Mouse (Mus musculus): ENCODE measurements around the gene Meaf6. TPM values are rescaled to one million over a fixed set of nuclear protein-coding genes. Genes with fewer than 3 reads are reported as not detected.

The Meaf6 gene
- polyA plus RNA-seq, 1 experiment, result 39.6 TPM

DNA sequence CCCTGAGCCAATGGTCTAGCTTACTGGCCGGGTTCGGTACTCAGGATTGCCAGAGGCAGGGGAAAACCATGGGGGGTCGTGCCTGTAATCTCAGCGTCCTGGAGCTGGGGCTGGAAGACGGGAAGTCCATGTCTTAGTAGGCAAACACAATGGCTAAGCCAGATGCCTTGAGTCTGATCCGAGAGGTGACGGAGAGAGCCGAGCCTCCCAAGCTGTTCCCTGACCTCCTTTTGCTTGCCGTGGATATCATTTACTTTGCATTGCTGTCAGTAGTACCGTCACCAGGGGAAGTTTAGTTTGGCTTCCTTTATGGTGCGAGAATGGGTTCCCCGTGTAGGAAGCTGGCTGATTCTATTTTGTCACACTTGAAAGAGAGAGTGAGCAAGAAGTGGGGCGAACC lies 16.4 kb downstream of the Meaf6 start:
- TF ChIP-seq POLR2A (IDR thresholded peaks at IDR 0.05; ENCODE audit: insufficient read depth, low read length) (no peak), EP300 (IDR thresholded peaks at IDR 0.05; ENCODE audit: insufficient read depth, low read depth, low read length) (no peak), CTCF (IDR thresholded peaks at IDR 0.05; ENCODE audit: low read depth, low read length) (no peak)
- no peaks in the 10 kb centered on the region for H3K4me1 ChIP-seq (ENCODE audit: control insufficient read depth, insufficient read depth, low read length)
- no peak overlapping the region for H3K4me3 ChIP-seq (ENCODE audit: low read depth, low read length)
- H3K9ac ChIP-seq (ENCODE audit: low read depth, poor library complexity, severe bottlenecking), result no peak overlapping the region
- H3K9me3 ChIP-seq (replicated peaks; ENCODE audit: control insufficient read depth, insufficient read depth, low read length, poor library complexity, severe bottlenecking), result no peaks in the 10 kb centered on the region
- no peaks in the 10 kb centered on the region for H3K36me3 ChIP-seq (ENCODE audit: control insufficient read depth, insufficient read depth, low read length, poor library complexity, severe bottlenecking)
- no peak overlapping the region for H3K27ac ChIP-seq (ENCODE audit: insufficient read depth, low read length)
- no peaks in the 10 kb centered on the region for H3K27me3 ChIP-seq (ENCODE audit: control insufficient read depth, insufficient read depth, low read length, poor library complexity, severe bottlenecking)

DNA sequence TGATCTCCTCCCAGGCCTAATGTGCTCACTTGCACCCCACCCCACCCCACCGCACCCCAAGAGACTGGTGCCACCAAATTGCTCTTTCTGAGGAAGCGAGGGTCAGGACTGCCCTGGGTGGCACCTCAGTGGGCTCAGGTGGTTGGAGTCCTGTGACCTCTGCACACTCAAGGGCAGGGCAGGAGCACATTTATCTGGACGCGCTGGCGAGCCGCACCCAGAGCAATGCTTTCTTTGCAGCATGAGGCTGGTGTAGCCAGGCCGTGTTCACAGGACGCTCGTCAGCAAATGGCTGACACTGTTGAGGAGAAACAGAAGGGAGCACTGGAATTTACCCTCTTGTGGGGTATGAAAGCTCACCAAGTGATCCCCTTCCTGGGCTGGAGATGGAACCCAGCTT lies 20.4 kb downstream of the Meaf6 start:
- H3K36me3 ChIP-seq (ENCODE audit: control insufficient read depth, insufficient read depth, low read length, poor library complexity, severe bottlenecking), result no peaks in the 10 kb centered on the region

DNA sequence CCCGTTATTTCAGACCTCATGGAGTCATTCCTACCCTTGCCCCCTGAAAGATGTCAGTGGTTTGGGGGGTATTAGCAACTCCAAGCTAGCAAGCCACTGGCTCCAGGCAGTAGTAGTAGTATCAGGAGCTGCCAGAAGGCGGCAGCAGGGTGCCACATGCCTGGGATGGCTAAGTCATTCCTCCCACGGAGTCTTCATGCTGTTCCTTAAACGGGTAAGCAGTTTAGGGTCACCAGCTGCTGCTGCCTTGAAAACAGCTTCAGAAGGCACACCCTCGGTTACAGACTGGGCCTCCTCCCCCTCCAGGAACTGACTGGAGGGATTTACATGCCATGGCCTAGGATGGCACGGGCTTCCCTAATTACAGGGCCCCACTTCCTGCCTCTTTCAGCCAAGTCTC lies 29.7 kb downstream of the Meaf6 start:
- H3K27me3 ChIP-seq (ENCODE audit: control insufficient read depth, insufficient read depth, low read length, poor library complexity, severe bottlenecking), result no peaks in the 10 kb centered on the region
- no peak overlapping the region for H3K27ac ChIP-seq (ENCODE audit: insufficient read depth, low read length)
- H3K9me3 ChIP-seq (replicated peaks; ENCODE audit: control insufficient read depth, insufficient read depth, low read length, poor library complexity, severe bottlenecking), result no peaks in the 10 kb centered on the region
- peaks cover 1% of the 10 kb centered on the region for H3K36me3 ChIP-seq (ENCODE audit: control insufficient read depth, insufficient read depth, low read length, poor library complexity, severe bottlenecking)
- no peak overlapping the region for H3K9ac ChIP-seq (ENCODE audit: low read depth, poor library complexity, severe bottlenecking)
- H3K4me1 ChIP-seq (ENCODE audit: control insufficient read depth, insufficient read depth, low read length), result peaks cover 3% of the 10 kb centered on the region
- no peak overlapping the region for H3K4me3 ChIP-seq (ENCODE audit: low read depth, low read length)
- TF ChIP-seq POLR2A (IDR thresholded peaks at IDR 0.05; ENCODE audit: insufficient read depth, low read length) (no peak), EP300 (IDR thresholded peaks at IDR 0.05; ENCODE audit: insufficient read depth, low read depth, low read length) (no peak), CTCF (IDR thresholded peaks at IDR 0.05; ENCODE audit: low read depth, low read length) (peak; percentile 82)

More for the DNA sequence above, 20.4 kb downstream of the Meaf6 start:
- no peak overlapping the region for H3K27ac ChIP-seq (ENCODE audit: insufficient read depth, low read length)
- TF ChIP-seq POLR2A (IDR thresholded peaks at IDR 0.05; ENCODE audit: insufficient read depth, low read length) (no peak), EP300 (IDR thresholded peaks at IDR 0.05; ENCODE audit: insufficient read depth, low read depth, low read length) (no peak), CTCF (IDR thresholded peaks at IDR 0.05; ENCODE audit: low read depth, low read length) (no peak)
- H3K4me1 ChIP-seq (ENCODE audit: control insufficient read depth, insufficient read depth, low read length), result no peaks in the 10 kb centered on the region
- H3K27me3 ChIP-seq (ENCODE audit: control insufficient read depth, insufficient read depth, low read length, poor library complexity, severe bottlenecking), result no peaks in the 10 kb centered on the region
- H3K9ac ChIP-seq (ENCODE audit: low read depth, poor library complexity, severe bottlenecking), result no peak overlapping the region
- no peaks in the 10 kb centered on the region for H3K9me3 ChIP-seq (replicated peaks; ENCODE audit: control insufficient read depth, insufficient read depth, low read length, poor library complexity, severe bottlenecking)
- no peak overlapping the region for H3K4me3 ChIP-seq (ENCODE audit: low read depth, low read length)

DNA sequence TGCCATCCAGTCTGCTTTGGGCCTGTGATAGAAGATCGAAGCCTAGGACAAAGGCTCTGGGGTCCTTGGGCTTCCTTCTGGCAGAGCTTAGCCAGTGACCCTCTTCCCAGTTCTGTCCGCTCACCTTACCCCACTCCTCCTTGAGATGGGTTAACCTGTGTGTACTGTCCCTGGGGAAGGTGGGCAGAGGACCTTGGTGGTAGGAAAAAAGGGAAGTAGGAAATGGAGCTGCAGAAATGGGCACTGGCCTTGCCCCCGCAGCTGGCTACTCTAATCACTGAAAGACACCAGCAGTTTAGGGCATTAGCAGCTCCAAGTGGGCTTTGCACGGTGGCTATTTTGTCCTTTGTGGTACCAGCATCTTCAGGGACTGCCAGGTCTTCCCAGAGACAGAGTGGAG lies 30.1 kb downstream of the Meaf6 start:
- H3K9me3 ChIP-seq (replicated peaks; ENCODE audit: control insufficient read depth, insufficient read depth, low read length, poor library complexity, severe bottlenecking), result no peaks in the 10 kb centered on the region
- no peak overlapping the region for H3K4me3 ChIP-seq (ENCODE audit: low read depth, low read length)
- H3K4me1 ChIP-seq (ENCODE audit: control insufficient read depth, insufficient read depth, low read length), result peaks cover 3% of the 10 kb centered on the region
- H3K27ac ChIP-seq (ENCODE audit: insufficient read depth, low read length), result no peak overlapping the region
- no peaks in the 10 kb centered on the region for H3K27me3 ChIP-seq (ENCODE audit: control insufficient read depth, insufficient read depth, low read length, poor library complexity, severe bottlenecking)
- peaks cover 4% of the 10 kb centered on the region for H3K36me3 ChIP-seq (ENCODE audit: control insufficient read depth, insufficient read depth, low read length, poor library complexity, severe bottlenecking)
- TF ChIP-seq POLR2A (IDR thresholded peaks at IDR 0.05; ENCODE audit: insufficient read depth, low read length), result no peak
- TF ChIP-seq EP300 (IDR thresholded peaks at IDR 0.05; ENCODE audit: insufficient read depth, low read depth, low read length), result no peak
- no peak for TF ChIP-seq CTCF (IDR thresholded peaks at IDR 0.05; ENCODE audit: low read depth, low read length)
- H3K9ac ChIP-seq (ENCODE audit: low read depth, poor library complexity, severe bottlenecking), result no peak overlapping the region

DNA sequence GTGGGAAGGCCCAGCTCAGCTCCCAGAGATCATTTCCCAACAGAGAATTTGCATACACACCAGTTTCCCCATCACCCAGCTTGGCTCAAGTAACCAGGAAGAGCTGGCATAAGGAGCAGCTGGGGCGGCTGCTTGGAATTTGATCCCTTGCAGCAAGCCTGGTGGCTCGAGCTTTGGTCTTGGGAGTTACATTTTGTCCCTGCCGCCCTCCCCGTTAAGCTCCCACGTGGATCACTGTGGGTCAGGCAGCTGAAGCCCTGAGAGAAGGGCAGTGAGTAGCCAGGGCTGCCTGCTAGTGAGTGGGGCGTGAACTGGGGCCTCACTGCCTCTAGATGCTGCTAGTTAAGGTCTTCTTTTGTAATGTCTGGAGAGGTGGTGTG lies 30.8 kb downstream of the Meaf6 start:
- no peaks in the 10 kb centered on the region for H3K27me3 ChIP-seq (ENCODE audit: control insufficient read depth, insufficient read depth, low read length, poor library complexity, severe bottlenecking)
- no peak overlapping the region for H3K27ac ChIP-seq (ENCODE audit: insufficient read depth, low read length)

DNA sequence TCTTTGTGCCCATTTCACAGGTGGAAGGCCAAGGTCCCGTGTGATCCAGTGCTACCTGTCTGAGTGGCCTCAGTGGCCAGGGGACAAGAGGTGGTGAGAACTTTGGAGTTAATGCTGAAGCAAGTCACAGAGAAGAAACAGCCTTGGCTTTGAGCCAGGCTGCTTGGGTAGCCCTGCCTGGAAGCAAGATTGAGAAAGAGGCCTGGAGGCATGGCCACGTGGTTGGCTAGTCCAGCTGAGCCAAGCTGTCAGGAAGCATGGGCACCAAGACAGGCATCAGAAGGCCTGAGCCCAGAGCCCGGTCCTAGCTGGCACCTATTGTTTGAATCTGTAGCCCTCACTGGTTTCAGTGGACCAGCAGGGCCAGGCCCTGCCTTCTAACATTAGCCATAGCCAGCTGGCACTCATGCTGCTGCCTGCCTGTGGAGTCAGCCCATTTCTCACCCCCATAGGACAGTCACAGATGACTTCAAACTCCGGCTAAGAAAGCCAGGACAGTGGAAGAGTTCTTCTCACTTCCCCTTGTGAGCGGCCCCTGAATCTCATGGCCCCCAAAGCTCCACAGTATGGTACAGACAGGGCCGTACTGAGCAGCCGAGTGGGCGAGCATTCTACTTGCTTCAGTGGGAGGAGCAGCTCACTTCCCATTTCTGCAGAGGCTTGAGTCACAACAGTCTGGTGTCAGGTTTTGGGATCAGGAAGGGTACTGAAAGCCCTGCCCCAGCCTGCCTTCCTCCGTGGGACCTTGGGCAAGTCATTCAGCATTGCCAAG lies 31.3 kb downstream of the Meaf6 start:
- Histone ChIP-seq H3K9me3 (replicated peaks; ENCODE audit: control insufficient read depth, insufficient read depth, low read length, poor library complexity, severe bottlenecking) (no peaks in the 10 kb centered on the region), H3K9ac (ENCODE audit: low read depth, poor library complexity, severe bottlenecking) (no peak overlapping the region), H3K36me3 (ENCODE audit: control insufficient read depth, insufficient read depth, low read length, poor library complexity, severe bottlenecking) (peaks cover 8% of the 10 kb centered on the region), H3K27ac (ENCODE audit: insufficient read depth, low read length) (no peak overlapping the region), H3K27me3 (ENCODE audit: control insufficient read depth, insufficient read depth, low read length, poor library complexity, severe bottlenecking) (no peaks in the 10 kb centered on the region), H3K4me3 (ENCODE audit: low read depth, low read length) (no peak overlapping the region), H3K4me1 (ENCODE audit: control insufficient read depth, insufficient read depth, low read length) (peaks cover 3% of the 10 kb centered on the region)
- TF ChIP-seq POLR2A (IDR thresholded peaks at IDR 0.05; ENCODE audit: insufficient read depth, low read length) (no peak), CTCF (IDR thresholded peaks at IDR 0.05; ENCODE audit: low read depth, low read length) (no peak), EP300 (IDR thresholded peaks at IDR 0.05; ENCODE audit: insufficient read depth, low read depth, low read length) (no peak)

More for the DNA sequence above, 30.8 kb downstream of the Meaf6 start:
- peaks cover 3% of the 10 kb centered on the region for H3K4me1 ChIP-seq (ENCODE audit: control insufficient read depth, insufficient read depth, low read length)
- H3K9me3 ChIP-seq (replicated peaks; ENCODE audit: control insufficient read depth, insufficient read depth, low read length, poor library complexity, severe bottlenecking), result no peaks in the 10 kb centered on the region
- TF ChIP-seq EP300 (IDR thresholded peaks at IDR 0.05; ENCODE audit: insufficient read depth, low read depth, low read length), result no peak
- TF ChIP-seq POLR2A (IDR thresholded peaks at IDR 0.05; ENCODE audit: insufficient read depth, low read length), result no peak
- H3K4me3 ChIP-seq (ENCODE audit: low read depth, low read length), result no peak overlapping the region
- peaks cover 8% of the 10 kb centered on the region for H3K36me3 ChIP-seq (ENCODE audit: control insufficient read depth, insufficient read depth, low read length, poor library complexity, severe bottlenecking)
- H3K9ac ChIP-seq (ENCODE audit: low read depth, poor library complexity, severe bottlenecking), result no peak overlapping the region

Measured in ES-Bruce4 (cell line).